Mouse (Mus musculus) hindbrain, embryonic 15.5 days (tissue): ENCODE results near the gene Med29. TPM values are rescaled to one million over a fixed set of nuclear protein-coding genes. Genes with fewer than 3 reads are reported as not detected.

ENCODE experiments used
- ATAC-seq: fragments of 200-750 bp; cut with Nextera tagmentation; 2 replicates; pipeline ENCODE4 v1.8.0; 2017; ENCODE audit warnings: low read depth, moderate number of reproducible peaks, moderate TSS enrichment; ENCODE audit not compliant: low FRiP score
- H3K27ac ChIP-seq: fragments of 300-500 bp; sonication (generic); replicated peaks from 2 replicates; pipeline ENCODE4 v1.5.1; 2015; ENCODE audit warnings: mild to moderate bottlenecking, inconsistent platforms
- H3K27me3 ChIP-seq: fragments of 300-500 bp; sonication (generic); 2 replicates; pipeline ENCODE4 v1.6.1; 2015; ENCODE audit warnings: control low read depth, inconsistent platforms
- H3K36me3 ChIP-seq: fragments of 300-500 bp; sonication (generic); 2 replicates; pipeline ENCODE4 v1.6.1; 2015; ENCODE audit warnings: control low read depth, inconsistent platforms
- H3K4me1 ChIP-seq: fragments of 300-500 bp; sonication (generic); replicated peaks from 2 replicates; pipeline ENCODE4 v1.6.1; 2015; ENCODE audit warnings: control low read depth, inconsistent platforms
- H3K4me2 ChIP-seq: fragments of 300-500 bp; sonication (generic); 2 replicates; pipeline ENCODE4 v1.6.1; 2015; ENCODE audit warnings: moderate library complexity, mild to moderate bottlenecking, inconsistent platforms
- H3K4me3 ChIP-seq: fragments of 300-500 bp; sonication (generic); 2 replicates; pipeline ENCODE4 v1.5.1; 2015; ENCODE audit warnings: mild to moderate bottlenecking, inconsistent platforms
- H3K9ac ChIP-seq: fragments of 300-500 bp; sonication (generic); 2 replicates; pipeline ENCODE4 v1.6.1; 2015; ENCODE audit warnings: inconsistent platforms
- H3K9me3 ChIP-seq: fragments of 300-500 bp; sonication (generic); 2 replicates; pipeline ENCODE4 v1.6.1; 2016; ENCODE audit warnings: control low read depth, inconsistent platforms
- WGBS: fragments of 180-500 bp; shearing (Covaris S2); methylation state at CpG from one replicate; pipeline ENCODE4 v1.1.7; 2015; 5-methylcytosine and 5-hydroxymethylcytosine counted together
- polyA plus RNA-seq: library from polyadenylated mRNA; unstranded; fragments of >200 nt; fragmentation: Nextera tagmentation; extraction: Ambion mirVana; gene quantifications from 2 replicates; pipeline ENCODE4 v1.2.1, GENCODE M21; 2015

Med29 gene
- polyA plus RNA-seq, 1 experiment from 2014 or later = 46.6 TPM

DNA sequence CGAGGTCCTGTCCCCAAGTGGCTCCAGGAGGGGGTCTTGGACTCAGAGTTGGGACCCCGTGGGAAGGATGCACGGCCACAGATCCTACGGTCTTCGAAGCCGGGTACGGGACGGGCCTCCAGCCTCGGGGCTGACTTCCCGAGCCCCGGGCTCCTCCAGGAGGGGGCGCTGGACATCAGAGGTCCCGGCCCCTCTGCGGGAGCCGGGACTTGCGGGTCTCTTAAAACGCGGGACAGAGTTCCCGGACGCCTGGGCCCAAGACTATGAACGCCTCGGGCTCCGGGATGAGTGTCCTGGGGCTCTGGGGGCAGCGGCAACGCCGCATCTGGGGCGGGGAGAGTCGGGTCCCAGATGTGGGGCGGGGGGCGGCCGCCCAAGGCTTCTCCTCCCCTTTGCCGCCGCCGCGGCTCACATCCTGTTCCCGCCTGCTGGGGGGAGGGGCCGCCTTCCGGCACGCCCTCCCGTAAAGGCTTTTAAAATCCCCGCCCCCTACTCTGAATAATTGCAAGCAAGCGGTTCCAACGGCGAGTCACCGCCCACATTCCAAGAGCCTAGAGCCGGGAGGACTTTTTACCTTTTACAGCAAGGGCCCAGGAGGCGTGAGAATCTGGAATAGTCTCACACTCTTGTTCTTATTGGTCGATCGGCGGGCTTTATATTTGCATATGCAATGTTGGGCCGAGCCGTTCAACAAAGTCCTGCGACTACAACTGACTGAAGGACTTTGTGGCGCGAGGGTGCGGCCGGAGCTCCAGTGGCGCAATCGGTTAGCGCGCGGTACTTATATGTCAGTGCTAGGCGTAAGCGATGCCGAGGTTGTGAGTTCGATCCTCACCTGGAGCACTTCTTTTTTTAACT, 20.0 kb downstream of the Med29 start, which contains the start of gene Plekhg2:
TSS of gene Plekhg2 (minus strand) at position 349 of the 858 bp plus-strand sequence.
- H3K4me2 ChIP-seq = peak within 1 kb of the TSS; percentile 91

DNA sequence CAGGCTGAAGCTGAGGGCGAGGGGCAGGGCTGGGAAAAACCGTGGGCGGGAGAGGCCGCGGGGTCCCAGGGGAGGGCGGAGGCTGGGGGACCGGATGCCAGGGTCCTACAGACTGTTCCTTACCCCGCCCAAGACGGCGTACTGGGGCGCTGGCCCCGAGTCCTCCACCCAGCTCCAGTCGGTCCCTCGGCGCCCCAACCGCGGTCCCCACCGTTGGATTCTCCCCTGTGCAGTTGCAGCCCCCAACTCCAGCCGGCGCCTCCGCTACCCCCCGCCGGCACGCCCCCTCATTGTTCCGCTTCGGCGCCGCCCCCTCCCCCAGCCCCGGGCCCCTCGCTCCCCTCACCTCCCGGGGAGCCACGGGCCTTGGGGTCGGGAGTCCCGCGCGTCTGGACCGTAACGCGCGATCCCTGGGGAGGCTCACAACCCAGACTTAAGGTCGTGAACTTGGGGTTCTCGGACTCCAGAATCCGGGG, 21.0 kb downstream of the Med29 start:
- Histone ChIP-seq H3K9me3 (no peaks in the 10 kb centered on the region), H3K9ac (peak overlapping the region; percentile 75), H3K4me2 (peak overlapping the region; percentile 91), H3K27me3 (no peaks in the 10 kb centered on the region), H3K4me1 (peaks cover 36% of the 10 kb centered on the region), H3K4me3 (peak overlapping the region; percentile 83), H3K36me3 (0 out of 2 replicates have a peak, but pooled peaks cover 3% of the 10 kb centered on the region), H3K27ac (peak overlapping the region; percentile 92)
- 1% methylated on average over 35 of the region's 43 CpGs for WGBS
- ATAC-seq = no peak

More for the DNA sequence above, 20.0 kb downstream of the Med29 start, which contains the start of gene Plekhg2:
- peak; percentile 87 for ATAC-seq
- H3K27ac ChIP-seq = peak within 1 kb of the TSS; percentile 92
- peak within 1 kb of the TSS; percentile 75 for H3K9ac ChIP-seq
- no peaks in the 10 kb centered on the region for H3K9me3 ChIP-seq
- no peaks in the 10 kb centered on the region for H3K27me3 ChIP-seq
- 0 out of 2 replicates have a peak, but pooled peaks cover 3% of the 10 kb centered on the region for H3K36me3 ChIP-seq
- under 1% methylated on average over 62 of the region's 66 CpGs for WGBS
- H3K4me1 ChIP-seq = peaks cover 45% of the 10 kb centered on the region
- peak within 1 kb of the TSS; percentile 83 for H3K4me3 ChIP-seq

DNA sequence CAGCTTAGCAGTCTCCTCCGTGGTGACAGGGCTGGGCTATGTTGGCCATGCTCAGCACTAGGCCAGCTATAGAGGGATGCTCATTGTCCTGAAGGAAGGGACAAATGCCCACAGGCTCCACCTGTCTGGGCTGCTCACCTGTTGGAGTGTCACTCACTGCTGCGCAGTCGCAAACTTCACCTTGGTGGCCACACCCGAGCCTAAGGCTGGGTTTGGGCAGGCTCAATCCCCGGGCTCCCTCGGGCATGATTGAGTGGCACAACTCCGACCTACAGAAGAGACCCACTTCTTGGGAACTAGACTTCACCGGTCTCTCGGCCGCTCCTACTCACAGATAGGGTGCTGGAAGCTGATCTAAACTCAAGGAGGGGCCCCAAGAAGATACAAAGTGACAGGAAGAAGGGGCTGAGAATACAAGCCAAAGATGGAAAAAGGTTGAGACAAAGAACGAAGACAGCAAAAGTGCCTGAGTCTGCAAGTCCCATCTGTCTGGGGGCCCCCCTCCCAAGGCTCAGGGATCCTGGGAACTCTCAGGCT, 21.5 kb downstream of the Med29 start:
- Histone ChIP-seq H3K9ac (peak overlapping the region; percentile 75), H3K27ac (peak overlapping the region; percentile 92), H3K4me2 (peak overlapping the region; percentile 91), H3K9me3 (no peaks in the 10 kb centered on the region), H3K4me3 (peak overlapping the region; percentile 83), H3K36me3 (0 out of 2 replicates have a peak, but pooled peaks cover 3% of the 10 kb centered on the region), H3K4me1 (peaks cover 31% of the 10 kb centered on the region), H3K27me3 (no peaks in the 10 kb centered on the region)
- no peak for ATAC-seq
- WGBS = 8% methylated on average over 11 of the region's 11 CpGs

GRCm38 (mm10) chr7:28370051-28370450, 22.5 kb downstream of the Med29 start:
- Histone ChIP-seq H3K9me3 (no peaks in the 10 kb centered on the region), H3K4me1 (peaks cover 22% of the 10 kb centered on the region), H3K4me2 (peak overlapping the region; percentile 91), H3K36me3 (0 out of 2 replicates have a peak, but pooled peaks cover 3% of the 10 kb centered on the region), H3K9ac (no peak overlapping the region), H3K4me3 (peak overlapping the region; percentile 83; the same call in 1 of the 2 replicates), H3K27me3 (no peaks in the 10 kb centered on the region), H3K27ac (no peak overlapping the region)
- 93% methylated on average over 14 of the region's 14 CpGs for WGBS
- ATAC-seq = no peak

DNA sequence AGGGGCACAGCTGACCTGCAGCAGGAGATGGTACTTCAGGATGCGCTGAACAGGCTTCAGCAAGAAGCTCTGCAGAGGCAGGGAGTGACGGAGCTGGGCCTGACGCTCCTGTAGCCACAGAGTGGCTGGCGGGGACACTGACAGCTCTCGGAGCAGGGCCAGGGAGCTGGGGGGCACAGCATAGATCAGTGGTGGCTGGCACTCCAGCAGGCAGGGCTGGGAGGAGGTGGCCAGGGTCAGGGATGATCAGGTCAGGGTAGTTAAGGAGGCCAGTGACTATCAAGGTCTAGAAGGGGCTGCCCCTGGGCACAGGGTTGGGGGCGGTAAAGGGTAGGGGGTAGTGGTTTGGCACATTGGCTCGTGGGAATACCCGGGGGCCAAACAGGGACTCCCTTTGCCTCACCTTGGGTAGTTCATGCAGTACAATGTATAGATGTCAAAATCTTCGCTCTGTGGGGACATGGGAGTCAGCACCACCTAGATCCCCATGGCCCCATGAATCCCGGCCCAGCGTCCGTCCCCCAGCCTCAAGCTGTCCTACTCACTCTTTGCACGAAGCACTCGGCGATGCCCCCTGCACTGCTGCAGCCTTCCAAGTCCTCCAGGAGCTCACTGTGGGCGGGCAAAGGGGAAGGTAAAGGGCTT, 24.1 kb downstream of the Med29 start:
- Histone ChIP-seq H3K9me3 (no peaks in the 10 kb centered on the region), H3K4me2 (no peak overlapping the region), H3K27me3 (no peaks in the 10 kb centered on the region), H3K36me3 (0 out of 2 replicates have a peak, but pooled peaks cover 3% of the 10 kb centered on the region), H3K4me1 (peaks cover 21% of the 10 kb centered on the region), H3K9ac (no peak overlapping the region), H3K4me3 (no peak overlapping the region), H3K27ac (no peak overlapping the region)
- 91% methylated on average over 16 of the region's 16 CpGs for WGBS
- no peak for ATAC-seq

DNA sequence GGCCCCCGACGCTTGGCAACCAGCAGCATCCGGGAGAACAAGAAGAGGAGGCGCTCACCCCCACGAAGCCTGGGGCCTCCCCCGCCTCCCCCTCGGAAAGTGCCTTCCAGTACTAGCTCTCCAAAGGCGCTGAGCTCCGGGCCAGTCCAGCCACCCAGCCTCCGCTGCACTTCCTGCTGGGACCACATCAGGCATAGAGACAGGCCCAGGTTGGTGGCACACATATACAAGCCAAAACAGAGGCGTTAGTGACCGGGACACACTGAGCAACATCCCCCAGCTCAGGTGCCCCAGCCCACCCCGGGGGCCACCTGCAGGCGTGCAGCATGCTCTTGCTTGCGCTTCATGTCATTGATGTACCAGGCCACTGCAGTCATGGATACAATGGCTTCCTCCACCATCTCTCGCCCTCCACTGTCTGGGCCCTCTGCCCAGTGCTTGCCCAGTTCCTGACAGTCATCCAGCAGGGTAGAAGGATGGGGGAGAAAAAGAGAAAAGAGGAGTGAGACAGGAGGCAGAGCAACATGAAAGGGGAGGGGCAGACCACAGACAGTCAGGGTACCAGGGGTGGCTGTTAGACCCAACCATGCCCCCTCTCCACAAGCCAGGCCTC, 24.7 kb downstream of the Med29 start:
- no peak for ATAC-seq
- Histone ChIP-seq H3K36me3 (0 out of 2 replicates have a peak, but pooled peaks cover 5% of the 10 kb centered on the region), H3K4me2 (no peak overlapping the region), H3K9ac (no peak overlapping the region), H3K27me3 (no peaks in the 10 kb centered on the region), H3K9me3 (no peaks in the 10 kb centered on the region), H3K4me3 (no peak overlapping the region), H3K27ac (no peak overlapping the region), H3K4me1 (peaks cover 21% of the 10 kb centered on the region)
- 89% methylated on average over 16 of the region's 16 CpGs for WGBS

GRCm38 (mm10) chr7:28362441-28363060, 30.0 kb downstream of the Med29 start:
- peaks cover 9% of the 10 kb centered on the region; the same call in 1 of the 2 replicates for H3K36me3 ChIP-seq
- no peak overlapping the region for H3K27ac ChIP-seq
- no peaks in the 10 kb centered on the region for H3K27me3 ChIP-seq
- 86% methylated on average over 16 of the region's 16 CpGs for WGBS
- H3K4me1 ChIP-seq = peaks cover 7% of the 10 kb centered on the region; the same call in 1 of the 2 replicates
- no peak overlapping the region for H3K4me2 ChIP-seq
- no peak for ATAC-seq
- no peak overlapping the region for H3K9ac ChIP-seq
- no peaks in the 10 kb centered on the region for H3K9me3 ChIP-seq
- no peak overlapping the region for H3K4me3 ChIP-seq

- H3K4me1 ChIP-seq = peaks cover 9% of the 10 kb centered on the region; the same call in 1 of the 2 replicates
- no peak overlapping the region for H3K4me3 ChIP-seq
- no peak overlapping the region for H3K9ac ChIP-seq
- H3K4me2 ChIP-seq = no peak overlapping the region
- WGBS = 97% methylated on average over 20 of the region's 20 CpGs
- no peak overlapping the region for H3K27ac ChIP-seq
- H3K36me3 ChIP-seq = peaks cover 9% of the 10 kb centered on the region; the same call in 1 of the 2 replicates
- H3K27me3 ChIP-seq = no peaks in the 10 kb centered on the region
- ATAC-seq = no peak
- no peaks in the 10 kb centered on the region for H3K9me3 ChIP-seq
Measured at GRCm38 (mm10) chr7:28361647-28362341, 30.7 kb downstream of the Med29 start.

DNA sequence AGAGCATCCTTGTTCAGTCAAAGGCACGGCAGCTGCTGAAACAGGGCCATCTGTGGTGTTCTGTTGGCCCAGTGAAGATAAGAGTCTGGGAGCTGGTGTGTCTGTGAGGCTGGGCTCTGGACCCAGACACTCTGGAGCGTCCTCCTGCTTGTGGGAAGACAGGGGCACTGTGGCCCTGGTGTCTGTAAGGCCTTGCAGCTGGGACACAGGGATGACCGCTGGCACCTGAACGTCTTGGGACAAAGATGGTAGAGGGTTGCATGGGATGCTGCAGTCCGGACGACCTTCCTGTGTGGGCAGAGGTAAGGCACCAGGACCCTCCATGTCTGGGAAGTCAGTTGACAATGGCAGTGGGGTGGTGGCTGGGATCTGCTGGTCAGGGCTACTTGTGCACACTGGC, 32.2 kb downstream of the Med29 start:
- no peak overlapping the region for H3K4me3 ChIP-seq
- H3K36me3 ChIP-seq = peaks cover 9% of the 10 kb centered on the region; the same call in 1 of the 2 replicates
- no peak overlapping the region for H3K27ac ChIP-seq
- H3K4me1 ChIP-seq = peaks cover 9% of the 10 kb centered on the region; the same call in 1 of the 2 replicates
- H3K27me3 ChIP-seq = no peaks in the 10 kb centered on the region
- 93% methylated on average over 6 of the region's 6 CpGs for WGBS
- no peaks in the 10 kb centered on the region for H3K9me3 ChIP-seq
- no peak for ATAC-seq
- H3K9ac ChIP-seq = no peak overlapping the region
- no peak overlapping the region for H3K4me2 ChIP-seq

- peaks cover 9% of the 10 kb centered on the region; the same call in 1 of the 2 replicates for H3K36me3 ChIP-seq
- H3K27me3 ChIP-seq = no peaks in the 10 kb centered on the region
- peaks cover 9% of the 10 kb centered on the region; the same call in 1 of the 2 replicates for H3K4me1 ChIP-seq
- H3K4me2 ChIP-seq = no peak overlapping the region
- H3K27ac ChIP-seq = no peak overlapping the region
- no peaks in the 10 kb centered on the region for H3K9me3 ChIP-seq
- H3K4me3 ChIP-seq = no peak overlapping the region
- no peak for ATAC-seq
- 88% methylated on average over 10 of the region's 10 CpGs for WGBS
- no peak overlapping the region for H3K9ac ChIP-seq
Measured at GRCm38 (mm10) chr7:28359854-28360253, 32.7 kb downstream of the Med29 start.
